Mouse (Mus musculus) T-helper 2 cell (primary cell): ENCODE results near the gene Fcor.

Source experiments
- in situ Hi-C: fragments of 300-600 bp; cut with MboI, MseI; formaldehyde crosslinking; loops from one replicate; pipeline ENCODE4 v1.15.1; 2025; ENCODE audit warnings: high pct_unique_total_duplicates

Gene Fcor

DNA sequence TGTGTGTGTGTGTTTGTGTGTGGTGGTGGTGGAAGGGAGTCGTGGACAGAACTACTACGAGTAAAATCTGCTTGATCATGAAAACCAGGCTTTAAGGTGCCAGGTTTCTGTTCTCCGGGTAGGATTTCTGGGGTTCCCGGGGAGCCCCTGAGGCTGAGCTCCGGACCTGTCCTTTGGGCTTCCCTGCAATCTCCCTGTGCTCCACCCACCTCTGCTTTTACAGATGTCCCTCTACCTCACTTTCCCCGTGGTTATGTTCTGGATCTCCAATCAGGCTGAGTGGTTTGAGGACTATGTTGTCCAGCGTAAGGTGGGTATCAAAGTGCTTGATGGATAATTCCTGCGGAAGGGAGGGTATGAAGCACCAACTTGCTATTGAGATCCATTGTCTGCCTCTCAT is 50.0 kb downstream of the Fcor start:
- in situ Hi-C loops: no loop called here

GRCm38 (mm10) chr8:3621199-3621970 is 50.8 kb downstream of the Fcor start, which contains the start of the genes Xab2 and Pet100:
Gene Xab2, minus strand, starts transcription at chr8:3621316.
Gene Pet100, plus strand, starts transcription at chr8:3621548.
- in situ Hi-C loops: no loop called here
